Mouse (Mus musculus) kidney, adult 2 months (tissue): Measurements from ENCODE around the gene Clcnkb. TPM values are rescaled to one million over a fixed set of nuclear protein-coding genes. Genes with fewer than 3 reads are reported as not detected.

Experiments used
- DNase-seq: peaks from one replicate; pipeline ENCODE4 v3.0.0; 2021
- H3K27ac ChIP-seq: fragments of 200-500 bp; 2 replicates; pipeline ENCODE4 v1.5.1; 2012; ENCODE audit warnings: low read depth, low read length, control low read depth, inconsistent platforms; ENCODE audit not compliant: insufficient read depth
- H3K27me3 ChIP-seq: fragments of 200-500 bp; replicated peaks from 2 replicates; pipeline ENCODE4 v1.6.1; 2012; ENCODE audit warnings: mild to moderate bottlenecking, moderate library complexity, low read length, inconsistent platforms; ENCODE audit not compliant: control insufficient read depth, insufficient read depth
- H3K36me3 ChIP-seq: fragments of 200-500 bp; 2 replicates; pipeline ENCODE4 v1.6.1; 2012; ENCODE audit warnings: mild to moderate bottlenecking, moderate library complexity, low read length, inconsistent platforms; ENCODE audit not compliant: control insufficient read depth, insufficient read depth
- H3K4me1 ChIP-seq: fragments of 200-500 bp; 2 replicates; pipeline ENCODE4 v1.6.1; 2011; ENCODE audit warnings: low read length; ENCODE audit not compliant: control insufficient read depth, insufficient read depth
- H3K4me3 ChIP-seq: fragments of 200-500 bp; 2 replicates; pipeline ENCODE4 v1.5.1; 2011; ENCODE audit warnings: mild to moderate bottlenecking, low read depth, low read length, control low read depth; ENCODE audit not compliant: insufficient read depth
- CTCF ChIP-seq: fragments of 200-500 bp; conservative IDR thresholded peaks from 2 replicates; pipeline ENCODE4 v1.5.1; 2011; ENCODE audit warnings: low read depth, mild to moderate bottlenecking, control low read depth, low read length, moderate library complexity, mixed read lengths; ENCODE audit not compliant: insufficient read depth, insufficient read length
- POLR2A ChIP-seq: fragments of 200-500 bp; IDR thresholded peaks from one replicate; pipeline ENCODE4 v1.6.1; 2011; ENCODE audit warnings: low read depth, low read length, control low read depth
- WGBS: fragments of 180-500 bp; shearing (Covaris S2); methylation state at CpG from one replicate; pipeline ENCODE4 v1.1.7; 2018; 5-methylcytosine and 5-hydroxymethylcytosine counted together
- polyA plus RNA-seq: library from polyadenylated mRNA; depleted of rRNA; stranded (reverse); fragments of >200 nt; gene quantifications from 2 replicates; pipeline ENCODE4 v1.2.3, GENCODE M21; 2012

Gene Clcnkb
- polyA plus RNA-seq, 1 experiment: 286 TPM

DNA sequence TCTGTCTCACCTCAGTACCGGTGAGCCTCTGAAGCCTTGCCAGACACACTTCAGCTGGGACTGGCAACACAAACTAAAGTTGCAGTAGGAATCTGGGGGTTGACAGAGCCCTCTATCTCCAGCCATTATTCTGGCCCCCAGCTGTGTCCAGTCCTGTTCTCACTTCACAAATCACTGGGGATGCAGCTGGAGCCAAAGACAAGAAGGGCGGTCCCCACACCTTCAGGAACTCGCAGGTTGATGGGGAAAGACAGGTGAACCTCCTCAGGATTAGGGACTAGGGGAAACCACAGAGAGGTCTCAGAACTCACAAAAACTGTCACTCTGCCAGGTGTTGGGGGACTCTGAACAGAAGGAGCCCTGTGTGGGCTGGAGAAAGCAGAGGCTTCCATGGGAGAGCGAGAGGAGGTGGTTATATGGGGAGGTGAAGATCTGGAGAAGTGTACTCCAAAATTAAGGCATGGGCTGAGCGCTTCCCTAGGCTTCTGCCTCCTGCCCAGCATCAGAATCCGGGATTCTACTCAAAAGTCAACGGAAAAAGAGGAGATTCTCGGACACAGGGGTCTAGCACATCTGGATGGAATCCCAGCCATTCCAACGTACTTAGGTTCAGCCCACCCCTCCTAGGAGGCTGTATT lies 4.5 kb upstream of the Clcnkb start, which contains the start of gene Hspb7:
Hspb7 (plus strand) TSS at position 588 of the 638 bp plus-strand sequence.
- H3K36me3 ChIP-seq: no peaks in the 10 kb centered on the region
- H3K4me1 ChIP-seq: peaks cover 5% of the 10 kb centered on the region
- H3K27ac ChIP-seq: peak within 1 kb of the TSS; percentile 49
- TF ChIP-seq CTCF (no peak), POLR2A (no peak)
- DNase-seq: no peak
- no peaks in the 10 kb centered on the region for H3K27me3 ChIP-seq
- no peak within 1 kb of the TSS for H3K4me3 ChIP-seq
- 68% methylated on average over 9 of the region's 9 CpGs for WGBS

DNA sequence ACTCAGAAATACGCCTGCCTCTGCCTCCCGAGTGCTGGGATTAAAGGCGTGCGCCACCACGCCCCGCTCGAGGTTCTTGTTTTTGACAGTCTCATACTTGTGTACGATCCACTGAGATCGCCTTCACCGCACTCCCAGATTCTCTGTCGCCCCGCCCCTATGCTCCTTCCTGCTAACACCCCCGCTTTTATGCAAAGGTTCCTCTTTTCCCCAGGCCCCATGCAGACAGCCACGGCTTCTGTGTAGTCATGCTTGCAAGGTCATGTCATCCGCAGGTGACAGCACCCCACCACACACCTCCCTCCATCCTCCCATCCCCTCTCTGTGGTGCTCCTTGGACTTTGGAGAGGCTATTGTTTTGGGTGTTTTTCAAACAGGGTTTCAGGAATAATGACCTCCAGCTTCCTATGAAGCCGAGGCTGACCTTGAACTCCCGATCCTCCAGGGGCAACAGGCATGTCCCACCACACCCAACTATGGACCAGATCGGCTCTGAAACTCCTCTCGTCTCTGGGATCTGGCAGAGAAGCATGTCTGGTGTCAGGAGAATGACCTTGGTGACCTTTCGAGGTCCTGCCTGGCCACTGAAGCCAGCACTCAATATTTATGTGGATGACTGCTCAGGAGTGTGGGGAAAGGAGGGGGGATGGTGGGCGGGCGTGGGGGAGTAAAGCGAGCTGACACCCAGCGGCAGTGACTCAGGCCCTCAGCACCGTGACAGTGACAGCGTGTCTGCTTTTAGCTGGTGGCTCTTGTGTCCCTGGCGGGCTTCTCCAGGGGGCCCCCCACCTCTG lies 3.8 kb upstream of the Clcnkb start:
- H3K4me3 ChIP-seq: no peak overlapping the region
- no peak for DNase-seq
- no peaks in the 10 kb centered on the region for H3K27me3 ChIP-seq
- H3K36me3 ChIP-seq: no peaks in the 10 kb centered on the region
- TF ChIP-seq CTCF: no peak
- no peak for TF ChIP-seq POLR2A
- H3K27ac ChIP-seq: peak overlapping the region; percentile 49
- H3K4me1 ChIP-seq: peaks cover 5% of the 10 kb centered on the region
- WGBS: 54% methylated on average over 27 of the region's 27 CpGs

DNA sequence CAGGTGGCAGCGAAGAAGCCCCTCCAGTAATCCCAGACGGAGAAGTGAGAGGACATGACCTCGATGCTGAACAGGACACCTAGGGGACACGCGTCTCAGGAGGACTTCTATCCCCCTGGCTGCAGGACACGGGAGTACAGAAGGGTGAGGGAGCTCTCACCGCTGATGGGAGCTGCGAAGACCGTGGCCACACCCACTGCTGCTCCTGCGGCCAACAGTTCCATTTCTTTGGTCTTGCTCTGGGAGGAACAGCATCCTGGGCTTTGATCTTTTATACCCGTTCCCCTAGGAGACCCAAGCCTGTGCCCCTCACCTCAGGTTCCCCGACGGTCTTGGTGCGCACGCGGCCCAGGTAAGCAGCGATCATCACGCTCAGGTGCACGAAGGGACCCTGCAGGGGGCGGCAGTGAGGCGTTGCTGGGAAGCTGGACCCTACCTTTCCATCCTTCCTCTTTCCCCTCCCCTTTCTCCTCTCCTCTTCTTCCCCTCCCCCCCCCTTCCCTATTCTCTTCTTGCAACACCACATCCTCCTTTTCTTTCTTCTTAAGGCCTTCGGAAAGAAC lies 4.3 kb downstream of the Clcnkb start:
- no peak for DNase-seq

DNA sequence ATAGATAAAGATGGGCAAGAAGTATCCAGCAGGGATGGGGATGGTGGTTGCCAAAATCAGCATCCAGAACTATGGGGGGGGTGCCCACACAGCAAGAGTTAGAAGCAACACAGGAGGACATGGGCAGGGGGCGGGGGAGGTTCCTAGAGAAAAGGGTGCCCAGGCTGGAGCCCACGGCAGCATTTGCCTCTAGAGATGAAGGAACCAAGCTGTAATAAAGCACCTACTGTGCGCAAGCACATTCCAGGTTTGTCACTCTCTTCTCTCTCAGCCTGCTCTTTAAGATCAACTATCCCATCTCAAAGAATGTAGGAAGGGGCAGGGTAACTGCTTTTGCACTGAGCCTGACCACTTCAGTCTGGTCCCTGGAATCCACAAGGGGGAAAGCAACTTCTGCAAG lies 7.2 kb downstream of the Clcnkb start:
- H3K27ac ChIP-seq: no peak overlapping the region
- no peak overlapping the region for H3K4me3 ChIP-seq
- peaks cover 10% of the 10 kb centered on the region; the same call in 1 of the 2 replicates for H3K4me1 ChIP-seq
- 91% methylated on average over 3 of the region's 3 CpGs for WGBS
- TF ChIP-seq POLR2A (no peak), CTCF (no peak)
- H3K27me3 ChIP-seq: no peaks in the 10 kb centered on the region
- DNase-seq: no peak
- no peaks in the 10 kb centered on the region for H3K36me3 ChIP-seq

More for the DNA sequence above, 4.3 kb downstream of the Clcnkb start:
- Histone ChIP-seq H3K27me3 (no peaks in the 10 kb centered on the region), H3K27ac (no peak overlapping the region), H3K4me1 (peaks cover 6% of the 10 kb centered on the region; the same call in 1 of the 2 replicates), H3K36me3 (no peaks in the 10 kb centered on the region), H3K4me3 (no peak overlapping the region)
- 24% methylated on average over 22 of the region's 22 CpGs for WGBS
- TF ChIP-seq POLR2A (no peak), CTCF (peak; percentile 46)

DNA sequence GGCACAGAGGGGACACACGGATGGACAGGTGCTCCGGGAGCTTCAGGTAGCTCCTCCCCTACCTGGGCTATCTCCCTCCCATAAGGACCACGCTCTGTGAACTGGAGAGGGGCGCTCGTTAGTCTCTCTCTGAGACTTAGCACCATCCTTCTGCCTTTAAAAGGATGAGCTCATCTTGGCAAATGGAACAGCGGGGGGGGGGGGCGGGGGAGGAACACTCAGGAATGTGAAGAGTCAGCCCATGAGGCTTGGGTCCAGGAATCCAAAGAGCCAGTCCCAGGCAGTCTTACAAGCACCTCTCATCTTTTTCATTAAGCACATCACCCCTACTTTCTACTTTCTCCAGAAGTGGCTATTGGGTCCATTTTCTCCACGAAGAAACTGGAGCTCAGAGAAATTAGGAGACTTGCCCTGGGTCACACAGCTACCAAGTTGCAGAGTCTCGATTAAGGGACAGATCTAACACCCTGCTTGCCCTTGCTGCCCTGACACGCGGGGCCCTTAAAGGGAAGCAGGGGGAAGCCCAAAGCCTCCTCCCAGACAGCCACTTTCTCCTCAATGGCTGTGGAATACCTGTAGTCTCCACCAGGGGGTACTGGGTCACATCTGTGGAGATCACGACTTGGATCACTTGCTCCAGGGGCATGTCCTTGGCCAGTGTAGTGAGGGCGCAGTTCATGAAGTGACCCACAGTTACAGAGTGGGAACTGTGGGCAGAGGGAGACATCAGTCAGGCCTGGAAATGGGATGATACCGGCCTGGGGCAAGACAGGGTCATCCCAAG lies 9.1 kb downstream of the Clcnkb start:
- Histone ChIP-seq H3K27ac (peak overlapping the region; percentile 45), H3K27me3 (no peaks in the 10 kb centered on the region), H3K36me3 (no peaks in the 10 kb centered on the region), H3K4me3 (no peak overlapping the region), H3K4me1 (peaks cover 10% of the 10 kb centered on the region; the same call in 1 of the 2 replicates)
- WGBS: 29% methylated on average over 14 of the region's 14 CpGs
- peak; percentile 61 for TF ChIP-seq CTCF
- TF ChIP-seq POLR2A: no peak
- DNase-seq: peak; percentile 66

DNA sequence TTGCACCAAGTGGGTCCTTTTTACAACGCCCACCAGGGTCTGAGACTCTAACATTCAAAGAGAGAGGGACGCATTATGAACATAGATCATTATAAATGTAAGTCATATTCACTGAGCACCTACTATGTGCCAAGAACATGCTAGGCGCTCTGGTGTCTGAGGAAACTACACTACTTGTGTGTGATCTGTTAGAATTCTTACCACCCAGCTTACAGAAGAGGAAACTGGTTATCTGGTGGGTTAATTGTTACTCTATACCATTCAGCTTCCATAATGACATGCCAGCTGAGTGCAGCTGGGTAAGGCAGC lies 10.5 kb downstream of the Clcnkb start:
- TF ChIP-seq POLR2A: no peak
- TF ChIP-seq CTCF: no peak
- Histone ChIP-seq H3K4me3 (no peak overlapping the region), H3K27me3 (no peaks in the 10 kb centered on the region), H3K27ac (no peak overlapping the region), H3K36me3 (no peaks in the 10 kb centered on the region), H3K4me1 (peaks cover 10% of the 10 kb centered on the region; the same call in 1 of the 2 replicates)
- 79% methylated on average over 3 of the region's 3 CpGs for WGBS
- DNase-seq: no peak
